Mouse (Mus musculus) effector memory CD4-positive, alpha-beta T cell, adult 5 months (primary cell): ENCODE results near the gene Iscu. TPM values are rescaled to one million over a fixed set of nuclear protein-coding genes. Genes with fewer than 3 reads are reported as not detected.

Experiments used
- polyA plus RNA-seq: library from polyadenylated mRNA; unstranded; fragments of 100-300 nt; shearing (Covaris generic); gene quantifications from one replicate; pipeline ENCODE4 v1.2.1, GENCODE M21; 2017

The Iscu gene
- polyA plus RNA-seq = 92.7 TPM

DNA sequence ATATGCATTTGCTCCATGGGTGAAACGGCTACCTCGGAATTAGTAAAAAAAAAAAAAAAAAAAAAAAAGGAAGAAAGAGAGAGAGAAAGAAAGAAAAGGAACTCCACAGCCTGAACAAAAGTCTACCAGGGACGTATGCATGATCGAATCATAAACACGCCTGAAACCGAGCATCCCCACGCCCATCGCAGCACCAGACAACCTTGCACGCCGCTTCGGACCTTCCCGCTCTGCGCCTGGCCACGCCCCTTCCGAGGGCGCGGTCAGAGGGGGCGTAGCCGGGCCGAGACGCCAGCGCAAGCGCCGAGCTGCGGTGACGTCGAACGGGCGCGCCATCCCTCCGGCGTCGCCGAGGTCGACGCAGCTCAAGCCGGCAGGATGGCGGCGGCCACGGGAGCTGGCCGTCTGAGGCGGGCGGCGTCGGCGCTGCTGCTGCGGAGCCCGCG lies at the start of gene Iscu, which contains the start of gene Sart3:
Gene Iscu, plus strand, starts transcription at position 299 of the 446 bp plus-strand sequence.
Gene Sart3, minus strand, starts transcription at position 61 of the 446 bp plus-strand sequence.

DNA sequence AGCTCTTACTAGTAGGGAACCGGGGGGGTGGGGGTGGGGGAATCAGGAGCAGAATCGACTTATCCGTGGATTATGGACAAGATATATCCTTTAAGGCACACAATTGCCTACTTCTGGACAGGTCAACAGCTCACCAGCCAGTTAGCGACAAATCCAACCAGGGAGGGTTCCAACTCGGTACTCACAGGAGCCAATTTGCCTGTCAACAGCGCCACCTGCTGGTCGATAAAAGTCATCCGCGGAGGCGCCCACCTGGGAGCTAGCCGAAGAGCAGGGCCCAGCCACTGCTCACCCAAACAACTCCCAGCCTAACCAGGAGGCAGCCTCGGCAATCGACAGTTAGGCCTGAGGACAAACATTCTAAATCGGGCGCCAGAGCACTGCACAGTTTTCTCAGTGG lies 48.1 kb upstream of the Iscu start, which contains the start of gene 1700069L16Rik:
Gene 1700069L16Rik, minus strand, starts transcription at position 327 of the 400 bp plus-strand sequence.

DNA sequence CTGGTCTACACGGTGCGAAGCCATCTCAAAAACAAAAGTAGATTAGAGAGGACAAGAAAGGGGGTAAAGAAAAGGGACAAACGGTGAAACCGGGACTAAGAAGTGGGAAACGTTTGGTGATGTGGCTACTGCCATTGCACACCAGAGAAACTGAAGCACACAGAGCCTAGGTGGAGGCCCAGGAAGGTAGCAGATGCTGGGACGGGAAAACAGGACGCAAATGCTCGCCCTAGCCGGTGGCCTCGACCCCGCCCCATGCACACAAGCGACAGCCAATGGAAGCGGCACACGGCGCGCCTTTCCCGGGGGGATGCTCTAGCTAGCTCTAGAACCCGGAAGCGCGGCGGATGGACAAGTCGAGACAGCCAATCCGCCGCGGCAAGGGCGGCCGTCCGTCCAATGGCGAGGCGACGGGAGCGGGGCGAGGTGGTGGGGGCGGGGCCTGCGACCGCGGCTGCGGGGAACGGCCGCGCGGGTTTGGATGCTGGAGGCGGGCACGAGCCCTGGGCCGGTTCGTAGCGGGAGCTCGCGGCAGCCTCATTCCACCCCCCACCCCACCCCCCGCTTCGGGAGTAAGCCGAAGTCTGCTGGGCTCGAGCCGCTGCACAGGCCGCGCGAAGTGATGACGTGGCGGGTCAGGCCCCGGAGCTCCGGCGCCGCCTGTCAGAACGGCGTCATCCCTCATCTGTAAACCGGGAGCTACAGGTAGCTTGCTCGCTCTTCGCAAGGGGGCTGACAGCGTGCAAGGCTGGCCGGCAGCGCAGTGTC lies 37.0 kb upstream of the Iscu start, which contains the start of gene Ficd:
Gene Ficd, plus strand, starts transcription at position 459 of the 768 bp plus-strand sequence.

DNA sequence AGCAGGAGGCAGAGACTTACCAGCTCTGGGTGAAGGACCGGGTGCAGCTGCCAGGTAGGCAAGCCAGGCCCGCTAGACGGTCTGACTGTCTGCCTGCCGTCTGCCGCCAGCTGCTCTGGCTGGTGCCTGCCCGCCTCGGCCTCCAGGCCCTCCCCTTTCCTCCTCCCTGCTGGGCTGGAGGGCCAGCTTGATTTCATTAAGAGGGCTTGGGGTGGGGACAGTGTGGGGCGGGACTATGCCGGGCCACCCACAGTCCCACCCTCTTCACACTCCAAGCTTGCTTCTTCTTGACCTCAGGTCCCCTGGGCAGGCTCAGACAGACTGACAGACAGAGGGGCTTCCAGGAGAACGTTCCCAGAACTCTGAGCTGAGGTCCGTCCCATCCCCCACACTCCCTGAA lies 27.7 kb downstream of the Iscu start, which contains the start of gene Tmem119:
Gene Tmem119, minus strand, starts transcription at position 237 of the 400 bp plus-strand sequence.

Other genes with a start within 250 kb of the Iscu start
- not detected for gene Cmklr1, start 122.3 kb upstream of the Iscu start, polyA plus RNA-seq
- gene 1700069L16Rik, start 48.0 kb upstream of the Iscu start, polyA plus RNA-seq = not detected
- gene Ficd, start 36.9 kb upstream of the Iscu start, polyA plus RNA-seq = 5.0 TPM
- 61.7 TPM for gene Sart3, start 238 bp upstream of the Iscu start, polyA plus RNA-seq
- gene Tmem119, start 27.8 kb downstream of the Iscu start, polyA plus RNA-seq = not detected
- gene Selplg, start 59.9 kb downstream of the Iscu start, polyA plus RNA-seq = 886 TPM
- 83.8 TPM for gene Coro1c, start 136.0 kb downstream of the Iscu start, polyA plus RNA-seq
- 31.8 TPM for gene Ssh1, start 221.1 kb downstream of the Iscu start, polyA plus RNA-seq
- not detected for gene Dao, start 231.0 kb downstream of the Iscu start, polyA plus RNA-seq